Mouse (Mus musculus) neural tube, embryonic 14.5 days (tissue): Measurements from ENCODE around the gene Mknk1. TPM values are rescaled to one million over a fixed set of nuclear protein-coding genes. Genes with fewer than 3 reads are reported as not detected.

Experiments
- ATAC-seq: fragments of 200-750 bp; cut with Nextera tagmentation; 2 replicates; pipeline ENCODE4 v1.8.0; 2017; ENCODE audit warnings: low read depth, mild to moderate bottlenecking, moderate TSS enrichment, moderate library complexity
- H3K27ac ChIP-seq: fragments of 300-500 bp; sonication (generic); 2 replicates; pipeline ENCODE4 v1.5.1; 2014; ENCODE audit warnings: low read depth, mild to moderate bottlenecking, control low read depth, low read length, moderate library complexity, mixed read lengths
- H3K27me3 ChIP-seq: fragments of 300-500 bp; sonication (generic); 2 replicates; pipeline ENCODE4 v1.6.1; 2014; ENCODE audit warnings: low read length; ENCODE audit not compliant: control insufficient read depth, insufficient read depth
- H3K36me3 ChIP-seq: fragments of 300-500 bp; sonication (generic); 2 replicates; pipeline ENCODE4 v1.6.1; 2014; ENCODE audit warnings: low read length, mixed read lengths; ENCODE audit not compliant: control insufficient read depth, insufficient read depth
- H3K4me1 ChIP-seq: fragments of 300-500 bp; sonication (generic); 2 replicates; pipeline ENCODE4 v1.6.1; 2014; ENCODE audit warnings: low read length; ENCODE audit not compliant: control insufficient read depth, insufficient read depth
- H3K4me2 ChIP-seq: fragments of 300-500 bp; sonication (generic); 2 replicates; pipeline ENCODE4 v1.6.1; 2014; ENCODE audit warnings: mild to moderate bottlenecking, low read depth, low read length, control low read depth
- H3K4me3 ChIP-seq: fragments of 300-500 bp; sonication (generic); 2 replicates; pipeline ENCODE4 v1.5.1; 2014; ENCODE audit warnings: low read depth, low read length, control low read depth, mixed read lengths
- H3K9ac ChIP-seq: fragments of 300-500 bp; sonication (generic); replicated peaks from 2 replicates; pipeline ENCODE4 v1.6.1; 2014; ENCODE audit warnings: low read depth, mild to moderate bottlenecking, control low read depth, low read length, mixed read lengths
- H3K9me3 ChIP-seq: fragments of 300-500 bp; sonication (generic); 2 replicates; pipeline ENCODE4 v1.6.1; 2016; ENCODE audit warnings: low read length; ENCODE audit not compliant: control insufficient read depth
- WGBS: fragments of 180-500 bp; shearing (Covaris S2); extraction: QIAGEN DNeasy Blood & Tissue Kit; methylation state at CpG from one replicate; pipeline ENCODE4 v1.1.7; 2014; 5-methylcytosine and 5-hydroxymethylcytosine counted together
- polyA plus RNA-seq: library from polyadenylated mRNA; unstranded; fragments of >200 nt; fragmentation: Nextera tagmentation; extraction: Ambion mirVana; gene quantifications from 2 replicates; pipeline ENCODE4 v1.2.1, GENCODE M21; 2014

Gene Mknk1
- polyA plus RNA-seq, 1 experiment from 2014 or later, result 19.9 TPM

DNA sequence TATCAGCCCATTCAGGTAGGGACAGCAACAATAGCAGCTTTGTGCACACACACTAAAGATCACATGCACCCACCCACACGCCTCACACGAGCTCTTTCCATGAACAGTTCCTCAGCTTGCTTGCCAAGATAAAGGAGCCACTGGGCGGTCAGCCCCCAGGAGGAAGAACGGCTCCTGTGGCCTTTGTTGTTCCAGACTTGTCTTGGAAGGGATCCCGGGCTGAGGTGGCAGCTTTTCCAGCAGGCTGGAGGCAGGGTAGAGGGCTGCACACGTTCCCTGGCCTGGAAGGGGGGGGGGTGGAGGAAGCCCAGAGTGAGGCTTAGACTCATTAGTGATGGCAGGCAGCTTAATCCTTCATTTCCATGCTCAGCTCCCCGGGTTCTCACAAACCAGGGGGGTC lies 69.6 kb downstream of the Mknk1 start:
- WGBS, result 19% methylated on average over 7 of the region's 7 CpGs
- ATAC-seq, result no peak

DNA sequence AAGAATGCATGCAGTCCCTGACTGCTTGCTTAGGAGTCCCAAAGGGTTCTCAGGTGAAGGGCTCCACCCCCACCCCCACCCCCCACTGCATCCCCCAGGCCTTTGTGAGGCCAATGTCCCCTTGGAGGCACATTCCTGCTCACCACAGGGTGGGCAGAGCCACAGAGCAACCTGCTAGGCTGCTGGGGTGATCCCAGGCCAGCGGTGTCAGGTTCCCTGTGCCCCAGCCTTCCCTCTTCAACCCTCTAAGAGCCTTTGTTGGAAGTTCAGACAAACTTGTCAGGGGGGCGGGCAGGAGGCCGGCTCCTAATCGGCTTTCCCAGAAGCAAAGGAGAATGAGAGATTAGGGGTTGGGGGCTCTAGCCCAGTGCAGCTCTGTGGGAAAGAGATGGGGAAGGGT lies 72.6 kb downstream of the Mknk1 start:
- H3K9ac ChIP-seq, result no peak overlapping the region
- no peak overlapping the region for H3K27ac ChIP-seq
- no peak overlapping the region for H3K4me3 ChIP-seq
- H3K4me1 ChIP-seq, result no peaks in the 10 kb centered on the region
- no peak overlapping the region for H3K4me2 ChIP-seq
- ATAC-seq, result no peak
- H3K27me3 ChIP-seq, result peaks cover 22% of the 10 kb centered on the region
- no peaks in the 10 kb centered on the region for H3K9me3 ChIP-seq
- WGBS, result 6% methylated on average over 4 of the region's 4 CpGs
- H3K36me3 ChIP-seq, result no peaks in the 10 kb centered on the region

More for the DNA sequence above, 69.6 kb downstream of the Mknk1 start:
- Histone ChIP-seq H3K36me3 (no peaks in the 10 kb centered on the region), H3K27me3 (peaks cover 37% of the 10 kb centered on the region), H3K4me1 (peaks cover 14% of the 10 kb centered on the region; the same call in 1 of the 2 replicates), H3K9me3 (no peaks in the 10 kb centered on the region), H3K9ac (no peak overlapping the region), H3K4me2 (no peak overlapping the region), H3K4me3 (no peak overlapping the region), H3K27ac (no peak overlapping the region)

DNA sequence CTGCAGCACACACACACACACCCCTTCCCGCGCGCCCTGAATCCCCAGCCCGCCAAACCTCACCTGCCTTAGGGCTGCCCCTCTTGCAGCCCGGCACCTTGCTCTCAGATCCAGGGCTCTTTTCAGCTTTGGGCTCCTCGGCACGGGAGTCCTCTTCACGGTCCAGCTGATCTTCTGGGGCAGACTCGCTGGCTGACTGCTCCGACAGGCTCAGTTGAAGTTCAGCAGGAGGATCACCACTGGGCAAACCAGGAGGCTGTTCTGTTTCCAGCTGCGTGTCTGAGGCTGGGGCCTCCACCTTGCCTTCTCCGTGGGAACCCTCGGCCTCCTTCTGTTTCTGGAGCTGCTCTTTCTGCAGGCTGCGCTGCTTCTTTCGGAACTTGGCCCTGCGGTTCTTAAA lies 80.9 kb downstream of the Mknk1 start:
- H3K4me2 ChIP-seq, result no peak overlapping the region
- H3K9me3 ChIP-seq, result no peaks in the 10 kb centered on the region
- 0 out of 2 replicates have a peak, but pooled peaks cover 5% of the 10 kb centered on the region for H3K4me1 ChIP-seq
- no peak for ATAC-seq
- no peaks in the 10 kb centered on the region for H3K36me3 ChIP-seq
- WGBS, result 84% methylated on average over 16 of the region's 16 CpGs
- H3K9ac ChIP-seq, result no peak overlapping the region
- H3K27ac ChIP-seq, result no peak overlapping the region
- no peak overlapping the region for H3K4me3 ChIP-seq
- H3K27me3 ChIP-seq, result peaks cover 15% of the 10 kb centered on the region

DNA sequence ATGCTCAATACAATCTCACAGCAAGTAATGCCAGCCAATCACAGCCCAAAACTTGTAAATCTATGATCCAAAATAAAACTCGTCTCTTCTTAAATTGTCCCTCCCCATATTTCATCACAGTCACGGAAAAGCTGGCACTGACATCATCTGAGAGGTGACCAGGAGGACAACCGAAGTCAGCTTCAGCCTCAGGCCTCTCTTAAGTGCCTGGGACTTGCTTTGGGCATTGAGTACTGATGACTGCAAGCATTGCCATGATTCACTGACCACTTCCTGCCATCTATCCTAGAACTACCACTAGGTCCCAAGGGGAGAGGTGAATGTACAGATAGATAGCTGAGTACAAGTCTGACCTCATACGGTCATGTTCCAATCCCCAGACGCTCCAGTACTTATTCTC lies 83.7 kb downstream of the Mknk1 start:
- H3K27me3 ChIP-seq, result peaks cover 15% of the 10 kb centered on the region
- no peaks in the 10 kb centered on the region for H3K36me3 ChIP-seq
- no peak overlapping the region for H3K4me3 ChIP-seq
- 0 out of 2 replicates have a peak, but pooled peaks cover 5% of the 10 kb centered on the region for H3K4me1 ChIP-seq
- no peak overlapping the region for H3K9ac ChIP-seq
- no peak for ATAC-seq
- H3K4me2 ChIP-seq, result no peak overlapping the region
- H3K27ac ChIP-seq, result no peak overlapping the region
- 95% methylated on average over 5 of the region's 5 CpGs for WGBS
- H3K9me3 ChIP-seq, result no peaks in the 10 kb centered on the region

DNA sequence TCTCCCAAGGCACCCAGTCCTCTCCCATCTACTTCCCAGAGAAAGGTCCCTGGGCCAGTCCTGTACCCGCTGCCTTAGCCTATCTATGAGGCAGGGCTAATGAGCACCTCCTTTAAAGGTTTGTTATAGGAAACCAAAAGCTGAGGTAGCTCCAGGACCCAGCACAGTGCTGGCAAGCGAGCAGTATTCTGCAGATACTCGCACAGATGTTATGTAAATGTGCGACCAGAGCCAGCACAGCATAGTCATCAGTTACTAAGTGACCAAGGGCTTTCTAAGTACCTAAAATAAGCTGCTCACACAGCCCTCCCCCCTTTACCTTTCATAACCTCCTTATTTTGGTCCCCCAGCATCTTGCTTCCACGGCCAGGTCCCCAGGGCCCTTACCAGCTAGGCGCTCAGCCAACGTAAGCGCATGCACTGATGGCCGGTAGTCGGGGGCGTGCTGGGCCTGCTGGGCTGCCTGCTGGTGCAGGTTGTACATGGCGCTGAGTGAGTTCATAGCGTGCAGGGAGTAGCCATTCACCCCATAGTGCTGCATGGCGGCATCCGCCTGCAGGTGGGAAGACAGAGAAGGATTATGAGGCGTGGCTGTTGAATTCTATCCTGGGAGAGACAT lies 84.4 kb downstream of the Mknk1 start:
- Histone ChIP-seq H3K4me3 (no peak overlapping the region), H3K4me1 (0 out of 2 replicates have a peak, but pooled peaks cover 2% of the 10 kb centered on the region), H3K9me3 (no peaks in the 10 kb centered on the region), H3K27ac (no peak overlapping the region), H3K27me3 (peaks cover 18% of the 10 kb centered on the region), H3K36me3 (no peaks in the 10 kb centered on the region), H3K4me2 (no peak overlapping the region), H3K9ac (no peak overlapping the region)
- WGBS, result 67% methylated on average over 16 of the region's 16 CpGs
- no peak for ATAC-seq

DNA sequence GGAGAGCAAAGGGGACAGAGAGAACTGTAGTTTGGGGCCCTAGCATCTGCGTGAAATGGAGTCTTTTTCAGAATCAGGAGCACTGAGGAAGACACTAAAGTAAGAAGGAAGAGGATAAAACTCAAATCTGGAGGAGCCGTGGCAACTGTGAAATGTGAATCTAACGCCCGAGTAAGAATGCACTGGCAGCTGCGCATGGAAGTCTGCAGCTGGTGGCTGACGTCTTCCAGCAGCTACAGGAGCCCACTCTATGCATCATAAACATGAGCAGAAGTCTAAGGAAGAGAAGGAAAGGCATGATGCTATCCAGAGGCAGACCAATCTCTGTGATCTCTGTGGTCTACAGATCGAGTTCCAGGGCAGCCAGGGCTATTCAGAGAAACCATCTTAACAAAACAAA lies 88.6 kb downstream of the Mknk1 start:
- ATAC-seq, result no peak
- Histone ChIP-seq H3K36me3 (no peaks in the 10 kb centered on the region), H3K4me1 (0 out of 2 replicates have a peak, but pooled peaks cover 2% of the 10 kb centered on the region), H3K9ac (no peak overlapping the region), H3K9me3 (no peaks in the 10 kb centered on the region), H3K4me2 (no peak overlapping the region), H3K4me3 (no peak overlapping the region), H3K27me3 (peaks cover 49% of the 10 kb centered on the region), H3K27ac (no peak overlapping the region)
- whole genome bisulfite sequencing, result 58% methylated on average over 7 of the region's 7 CpGs

Other genes with a start within 250 kb of the Mknk1 start
- gene Cyp4a32, start 238.2 kb upstream of the Mknk1 start, polyA plus RNA-seq, result not detected in 2 replicates
- 0.18 and 0.48 TPM in 2 replicates for gene Cyp4b1, start 191.5 kb upstream of the Mknk1 start, polyA plus RNA-seq
- 26.2 and 26.9 TPM in 2 replicates for gene Efcab14, start 101.5 kb upstream of the Mknk1 start, polyA plus RNA-seq
- gene Tex38, start 58.2 kb upstream of the Mknk1 start, polyA plus RNA-seq, result 0.54 TPM in 1 of 2 replicates, not detected in the other
- gene Atpaf1, start 54.4 kb upstream of the Mknk1 start, polyA plus RNA-seq, result 42.7 and 48.1 TPM in 2 replicates
- 4.7 and 5.6 TPM in 2 replicates for gene Mob3c, start 11.1 kb upstream of the Mknk1 start, polyA plus RNA-seq
- gene Kncn, start 45.2 kb downstream of the Mknk1 start, polyA plus RNA-seq, result 0.09 and 0.27 TPM in 2 replicates
- 2.0 TPM in 1 of 2 replicates, not detected in the other for gene 6430628N08Rik, start 51.5 kb downstream of the Mknk1 start, polyA plus RNA-seq
- 0.62 and 0.85 TPM in 2 replicates for gene Dmbx1, start 100.7 kb downstream of the Mknk1 start, polyA plus RNA-seq
- 13.7 and 17.1 TPM in 2 replicates for gene Faah, start 178.7 kb downstream of the Mknk1 start, polyA plus RNA-seq
- 12.4 and 12.6 TPM in 2 replicates for gene Nsun4, start 214.7 kb downstream of the Mknk1 start, polyA plus RNA-seq
- 443 and 524 TPM in 2 replicates for gene Uqcrh, start 235.9 kb downstream of the Mknk1 start, polyA plus RNA-seq
- gene Lrrc41, start 236.1 kb downstream of the Mknk1 start, polyA plus RNA-seq, result 77.5 and 84.3 TPM in 2 replicates